Mouse (Mus musculus): ENCODE data around the gene Hdac9.

DNA sequence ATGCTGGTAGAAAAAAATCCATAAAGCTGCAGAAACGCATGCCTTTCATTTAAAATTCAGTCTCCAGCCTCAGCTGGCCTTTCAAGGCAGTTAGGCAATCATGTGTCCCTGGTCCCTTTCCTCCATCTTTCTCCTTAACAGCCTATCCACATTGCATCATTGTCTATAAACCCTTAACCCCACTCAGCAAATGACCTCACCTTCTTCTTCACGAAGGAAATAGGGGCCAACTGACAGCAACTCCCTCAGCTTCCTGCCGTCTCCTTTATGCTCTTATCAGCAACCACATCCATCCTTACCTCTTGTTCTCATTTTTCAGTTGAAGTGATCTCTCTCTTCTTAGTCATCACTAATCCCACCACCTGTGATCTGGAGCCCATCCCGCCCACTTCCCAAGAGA is 584.0 kb downstream of the Hdac9 start:
- TF ChIP-seq GATA1 (IDR thresholded peaks at IDR 0.05; ENCODE audit: low read length) = no peak
- no peak for TF ChIP-seq TAL1 (IDR thresholded peaks at IDR 0.05; ENCODE audit: low read length)
